Mouse (Mus musculus) heart, embryonic 13.5 days (tissue): ENCODE measurements around the gene Aldh3b1. TPM values are rescaled to one million over a fixed set of nuclear protein-coding genes. Genes with fewer than 3 reads are reported as not detected.
"Not testable (repeated sequence)": the region's sequence is repeated elsewhere in the genome, so short reads cannot be mapped to it uniquely, and the experiment has no call there.

ENCODE experiments used
- ATAC-seq: fragments of 200-750 bp; cut with Nextera tagmentation; 2 replicates; pipeline ENCODE4 v1.8.0; 2017; ENCODE audit warnings: moderate TSS enrichment; ENCODE audit not compliant: insufficient number of reproducible peaks, low FRiP score, low TSS enrichment; ENCODE audit errors: extremely low read depth
- H3K27ac ChIP-seq: fragments of 300-500 bp; sonication (generic); replicated peaks from 2 replicates; pipeline ENCODE4 v1.5.1; 2015; ENCODE audit warnings: moderate library complexity, mild to moderate bottlenecking, inconsistent platforms
- H3K27me3 ChIP-seq: fragments of 300-500 bp; sonication (generic); replicated peaks from 2 replicates; pipeline ENCODE4 v1.6.1; 2015; ENCODE audit warnings: mild to moderate bottlenecking, inconsistent platforms
- H3K36me3 ChIP-seq: fragments of 300-500 bp; sonication (generic); 2 replicates; pipeline ENCODE4 v1.6.1; 2015; ENCODE audit warnings: mild to moderate bottlenecking, inconsistent platforms
- H3K4me1 ChIP-seq: fragments of 300-500 bp; sonication (generic); 2 replicates; pipeline ENCODE4 v1.6.1; 2015; ENCODE audit warnings: inconsistent platforms
- H3K4me2 ChIP-seq: fragments of 300-500 bp; sonication (generic); 2 replicates; pipeline ENCODE4 v1.6.1; 2015; ENCODE audit warnings: inconsistent platforms, mild to moderate bottlenecking, moderate library complexity
- H3K4me3 ChIP-seq: fragments of 300-500 bp; sonication (generic); 2 replicates; pipeline ENCODE4 v1.5.1; 2015; ENCODE audit warnings: moderate library complexity, mild to moderate bottlenecking, inconsistent platforms
- H3K9ac ChIP-seq: fragments of 300-500 bp; sonication (generic); 2 replicates; pipeline ENCODE4 v1.6.1; 2015; ENCODE audit warnings: inconsistent platforms, mild to moderate bottlenecking, moderate library complexity
- H3K9me3 ChIP-seq: fragments of 300-500 bp; sonication (generic); 2 replicates; pipeline ENCODE4 v1.6.1; 2016; ENCODE audit warnings: inconsistent platforms
- WGBS: fragments of 180-500 bp; shearing (Covaris S2); methylation state at CpG from one replicate; pipeline ENCODE4 v1.1.7; 2015; ENCODE audit warnings: mixed read lengths; 5-methylcytosine and 5-hydroxymethylcytosine counted together
- polyA plus RNA-seq: library from polyadenylated mRNA; unstranded; fragments of >200 nt; fragmentation: Nextera tagmentation; extraction: Ambion mirVana; gene quantifications from 2 replicates; pipeline ENCODE4 v1.2.1, GENCODE M21; 2015

Gene Aldh3b1
- 2.2 and 2.3 TPM in 2 replicates for polyA plus RNA-seq

GRCm38 (mm10) chr19:3929211-3929941 lies at the start of gene Aldh3b1:
Aldh3b1 (minus strand) TSS chr19:3929808.
- Histone ChIP-seq H3K4me2 (peak within 1 kb of the TSS; percentile 27), H3K9me3 (no peaks in the 10 kb centered on the region), H3K4me1 (peaks cover 36% of the 10 kb centered on the region), H3K36me3 (no peaks in the 10 kb centered on the region), H3K27me3 (no peaks in the 10 kb centered on the region), H3K4me3 (no peak within 1 kb of the TSS), H3K9ac (peak within 1 kb of the TSS; percentile 58), H3K27ac (peak within 1 kb of the TSS; percentile 87)
- 39% methylated on average over 12 of the region's 12 CpGs for WGBS
- peak; percentile 54 for ATAC-seq

GRCm38 (mm10) chr19:3975866-3976265 lies 46.3 kb upstream of the Aldh3b1 start:
- Histone ChIP-seq H3K27ac (no peak overlapping the region), H3K4me3 (no peak overlapping the region), H3K9me3 (no peaks in the 10 kb centered on the region), H3K9ac (no peak overlapping the region), H3K4me1 (0 out of 2 replicates have a peak, but pooled peaks cover 2% of the 10 kb centered on the region), H3K4me2 (no peak overlapping the region), H3K27me3 (peaks cover 9% of the 10 kb centered on the region), H3K36me3 (no peaks in the 10 kb centered on the region)
- 55% methylated on average over 2 of the region's 2 CpGs for WGBS
- no peak for ATAC-seq

- not testable (repeated sequence) for H3K27ac ChIP-seq, H3K4me2 ChIP-seq, H3K4me3 ChIP-seq, H3K4me1 ChIP-seq, H3K9ac ChIP-seq, H3K36me3 ChIP-seq, H3K9me3 ChIP-seq, ATAC-seq
- 67% methylated on average over 6 of the region's 6 CpGs for WGBS
- peaks cover 17% of the 10 kb centered on the region for H3K27me3 ChIP-seq
These were observed 45.0 kb upstream of the Aldh3b1 start for GRCm38 (mm10) chr19:3974608-3975007.

- Histone ChIP-seq H3K36me3 (no peaks in the 10 kb centered on the region), H3K27ac (no peak within 1 kb of the TSS), H3K9ac (no peak within 1 kb of the TSS), H3K4me2 (no peak within 1 kb of the TSS), H3K27me3 (peaks cover 25% of the 10 kb centered on the region), H3K9me3 (no peaks in the 10 kb centered on the region), H3K4me3 (no peak within 1 kb of the TSS), H3K4me1 (peaks cover 15% of the 10 kb centered on the region)
- 42% methylated on average over 9 of the region's 9 CpGs for WGBS
- ATAC-seq, result no peak
These were observed 42.6 kb upstream of the Aldh3b1 start, which contains the start of gene Aldh3b2 for GRCm38 (mm10) chr19:3972229-3972628. Aldh3b2 (plus strand) TSS chr19:3972328.

- Histone ChIP-seq H3K9ac (no peak overlapping the region), H3K36me3 (no peaks in the 10 kb centered on the region), H3K4me2 (no peak overlapping the region), H3K27ac (no peak overlapping the region), H3K4me1 (peaks cover 23% of the 10 kb centered on the region), H3K27me3 (peaks cover 17% of the 10 kb centered on the region), H3K4me3 (no peak overlapping the region), H3K9me3 (no peaks in the 10 kb centered on the region)
- no peak for ATAC-seq
- 34% methylated on average over 3 of the region's 3 CpGs for WGBS
These were observed 37.6 kb upstream of the Aldh3b1 start for GRCm38 (mm10) chr19:3967258-3967657.

- no peaks in the 10 kb centered on the region for H3K9me3 ChIP-seq
- H3K9ac ChIP-seq, result no peak overlapping the region
- no peak for ATAC-seq
- H3K27me3 ChIP-seq, result peaks cover 17% of the 10 kb centered on the region
- H3K27ac ChIP-seq, result no peak overlapping the region
- H3K4me3 ChIP-seq, result no peak overlapping the region
- H3K4me1 ChIP-seq, result peaks cover 23% of the 10 kb centered on the region
- H3K4me2 ChIP-seq, result no peak overlapping the region
- WGBS, result 62% methylated on average over 11 of the region's 11 CpGs
- no peaks in the 10 kb centered on the region for H3K36me3 ChIP-seq
These were observed 36.9 kb upstream of the Aldh3b1 start for GRCm38 (mm10) chr19:3966330-3967075.

GRCm38 (mm10) chr19:3964030-3964429 lies 34.4 kb upstream of the Aldh3b1 start:
- Histone ChIP-seq H3K27ac (no peak overlapping the region), H3K36me3 (no peaks in the 10 kb centered on the region), H3K27me3 (peaks cover 2% of the 10 kb centered on the region; the same call in 1 of the 2 replicates), H3K9ac (no peak overlapping the region), H3K4me3 (no peak overlapping the region), H3K4me2 (no peak overlapping the region), H3K4me1 (peaks cover 21% of the 10 kb centered on the region), H3K9me3 (no peaks in the 10 kb centered on the region)
- no peak for ATAC-seq
- WGBS, result 60% methylated on average over 4 of the region's 4 CpGs

- WGBS, result 20% methylated on average over 2 of the region's 2 CpGs
These were observed 32.9 kb upstream of the Aldh3b1 start for GRCm38 (mm10) chr19:3962469-3962868.

GRCm38 (mm10) chr19:3961805-3962204 lies 32.2 kb upstream of the Aldh3b1 start:
- H3K4me1 ChIP-seq, ATAC-seq, H3K9ac ChIP-seq, H3K9me3 ChIP-seq, H3K4me3 ChIP-seq, H3K27me3 ChIP-seq, H3K4me2 ChIP-seq, H3K36me3 ChIP-seq, H3K27ac ChIP-seq: not testable (repeated sequence)
- WGBS, result 60% methylated on average over 6 of the region's 6 CpGs

More at GRCm38 (mm10) chr19:3962469-3962868, 32.9 kb upstream of the Aldh3b1 start:
- no peaks in the 10 kb centered on the region for H3K27me3 ChIP-seq
- no peaks in the 10 kb centered on the region for H3K36me3 ChIP-seq
- ATAC-seq, result no peak
- no peak overlapping the region for H3K27ac ChIP-seq
- H3K4me1 ChIP-seq, result peaks cover 10% of the 10 kb centered on the region
- H3K4me3 ChIP-seq, result no peak overlapping the region
- no peak overlapping the region for H3K9ac ChIP-seq
- no peak overlapping the region for H3K4me2 ChIP-seq
- H3K9me3 ChIP-seq, result no peaks in the 10 kb centered on the region

GRCm38 (mm10) chr19:3960211-3960610 lies 30.6 kb upstream of the Aldh3b1 start:
- Histone ChIP-seq H3K9me3 (no peaks in the 10 kb centered on the region), H3K4me1 (peaks cover 5% of the 10 kb centered on the region; the same call in 1 of the 2 replicates), H3K27me3 (0 out of 2 replicates have a peak, but pooled peaks cover under 1% of the 10 kb centered on the region), H3K9ac (no peak overlapping the region), H3K27ac (no peak overlapping the region), H3K4me3 (no peak overlapping the region), H3K4me2 (no peak overlapping the region), H3K36me3 (no peaks in the 10 kb centered on the region)
- no peak for ATAC-seq
- whole genome bisulfite sequencing, result 78% methylated on average over 5 of the region's 5 CpGs

- H3K27me3 ChIP-seq, result peaks cover 6% of the 10 kb centered on the region; the same call in 1 of the 2 replicates
- H3K27ac ChIP-seq, result no peak overlapping the region
- no peak for ATAC-seq
- H3K9me3 ChIP-seq, result no peaks in the 10 kb centered on the region
- H3K4me1 ChIP-seq, result peaks cover 5% of the 10 kb centered on the region; the same call in 1 of the 2 replicates
- no peaks in the 10 kb centered on the region for H3K36me3 ChIP-seq
- no peak overlapping the region for H3K4me3 ChIP-seq
- H3K4me2 ChIP-seq, result no peak overlapping the region
- no peak overlapping the region for H3K9ac ChIP-seq
These were observed 29.4 kb upstream of the Aldh3b1 start for GRCm38 (mm10) chr19:3959030-3959429.
